Mouse (Mus musculus) MEL (cell line): ENCODE results near the gene A530084C06Rik. TPM values are rescaled to one million over a fixed set of nuclear protein-coding genes. Genes with fewer than 3 reads are reported as not detected.

ENCODE experiments used
- DNase-seq: peaks from one replicate; pipeline ENCODE4 v3.0.0; 2011; ENCODE audit warnings: low read depth, low spot score
- H3K27ac ChIP-seq: 2 replicates; pipeline ENCODE4 v1.5.1; 2012; ENCODE audit warnings: low read depth, mild to moderate bottlenecking, control low read depth, low read length, moderate library complexity; ENCODE audit not compliant: control insufficient read depth
- H3K27me3 ChIP-seq, 2 experiments: fragments of 150-350 bp in 1 of 2; sonication (generic) in 1 of 2; 2 replicates each; pipeline ENCODE4 v1.6.1; 2012; ENCODE audit warnings: low read length in 2 of 2, mild to moderate bottlenecking in 2 of 2, improper control_type of control experiment in 1 of 2, moderate library complexity in 1 of 2; ENCODE audit not compliant: insufficient read depth in 2 of 2, control insufficient read depth in 1 of 2
- H3K36me3 ChIP-seq, 2 experiments: 2 replicates each; pipeline ENCODE4 v1.6.1; 2012 to 2014; ENCODE audit warnings: low read length in 2 of 2, improper control_type of control experiment in 1 of 2, inconsistent platforms in 1 of 2, mild to moderate bottlenecking in 1 of 2; ENCODE audit not compliant: insufficient read depth in 2 of 2, control insufficient read depth in 1 of 2
- H3K4me1 ChIP-seq, 2 experiments: fragments of 150-350 bp in 1 of 2; sonication (generic) in 1 of 2; 2 replicates each; pipeline ENCODE4 v1.6.1; 2012; ENCODE audit warnings: low read length in 2 of 2, improper control_type of control experiment in 1 of 2, mild to moderate bottlenecking in 1 of 2; ENCODE audit not compliant: insufficient read depth in 2 of 2, control insufficient read depth in 1 of 2
- H3K4me3 ChIP-seq, 2 experiments: fragments of 150-350 bp in 1 of 2; sonication (generic) in 1 of 2; 2 replicates each; pipeline ENCODE4 v1.5.1; 2012; ENCODE audit warnings: low read depth in 2 of 2, low read length in 2 of 2, mild to moderate bottlenecking in 2 of 2, moderate library complexity in 2 of 2, control low read depth in 1 of 2, improper control_type of control experiment in 1 of 2; ENCODE audit not compliant: control insufficient read depth in 1 of 2, insufficient read depth in 1 of 2
- H3K79me2 ChIP-seq: 2 replicates; pipeline ENCODE4 v1.6.1; 2012; ENCODE audit warnings: mild to moderate bottlenecking, low read length, moderate library complexity; ENCODE audit not compliant: control insufficient read depth, poor library complexity, insufficient read depth
- H3K9ac ChIP-seq: 2 replicates; pipeline ENCODE4 v1.6.1; 2012; ENCODE audit warnings: low read depth, mild to moderate bottlenecking, control low read depth, low read length, moderate library complexity; ENCODE audit not compliant: control insufficient read depth, poor library complexity, severe bottlenecking
- H3K9me3 ChIP-seq: fragments of 150-350 bp; sonication (generic); replicated peaks from 2 replicates; pipeline ENCODE4 v1.6.1; 2012; ENCODE audit warnings: mild to moderate bottlenecking, low read length, improper control_type of control experiment, moderate library complexity; ENCODE audit not compliant: insufficient read depth
- BHLHE40 ChIP-seq: IDR thresholded peaks from 2 replicates; pipeline ENCODE4 v1.6.1; 2012; ENCODE audit warnings: low read depth, mild to moderate bottlenecking, inconsistent platforms, low read length, improper control_type of control experiment, borderline replicate concordance
- ETS1 ChIP-seq: IDR thresholded peaks from 2 replicates; pipeline ENCODE4 v1.6.1; 2012; ENCODE audit warnings: low read depth, mild to moderate bottlenecking, inconsistent platforms, low read length, improper control_type of control experiment, moderate library complexity
- HCFC1 ChIP-seq: IDR thresholded peaks from 2 replicates; pipeline ENCODE4 v1.6.1; 2012; ENCODE audit warnings: low read depth, mild to moderate bottlenecking, inconsistent platforms, low read length, improper control_type of control experiment, moderate library complexity
- JUND ChIP-seq: IDR thresholded peaks from 2 replicates; pipeline ENCODE4 v1.6.1; 2011; ENCODE audit warnings: low read depth, mild to moderate bottlenecking, improper control_type of control experiment, low read length
- KAT2A ChIP-seq: conservative IDR thresholded peaks from 2 replicates; pipeline ENCODE4 v1.6.1; 2012; ENCODE audit warnings: low read depth, low read length, improper control_type of control experiment, inconsistent platforms
- MAZ ChIP-seq: IDR thresholded peaks from 2 replicates; pipeline ENCODE4 v1.6.1; 2012; ENCODE audit warnings: low read depth, mild to moderate bottlenecking, inconsistent platforms, low read length, improper control_type of control experiment
- MYB ChIP-seq: IDR thresholded peaks from 2 replicates; pipeline ENCODE4 v1.6.1; 2011; ENCODE audit warnings: mild to moderate bottlenecking, low read depth, low read length, improper control_type of control experiment
- POLR2A ChIP-seq, 2 experiments: IDR thresholded peaks; 2 replicates each; pipeline ENCODE4 v1.6.1; 2011 to 2012; ENCODE audit warnings: low read length in 2 of 2, mild to moderate bottlenecking in 2 of 2, control low read depth in 1 of 2, improper control_type of control experiment in 1 of 2, low read depth in 1 of 2, moderate library complexity in 1 of 2; ENCODE audit not compliant: control insufficient read depth in 1 of 2, insufficient read depth in 1 of 2, poor library complexity in 1 of 2
- POLR2AphosphoS2 ChIP-seq: IDR thresholded peaks from 2 replicates; pipeline ENCODE4 v1.6.1; 2011; ENCODE audit warnings: low read length, improper control_type of control experiment
- RCOR1 ChIP-seq: IDR thresholded peaks from 2 replicates; pipeline ENCODE4 v1.6.1; 2012; ENCODE audit warnings: low read depth, mild to moderate bottlenecking, inconsistent platforms, low read length, improper control_type of control experiment
- TAL1 ChIP-seq: IDR thresholded peaks from 2 replicates; pipeline ENCODE4 v1.6.1; 2012; ENCODE audit warnings: mild to moderate bottlenecking, inconsistent platforms, low read length, moderate library complexity, mixed read lengths
- USF1 ChIP-seq: IDR thresholded peaks from 2 replicates; pipeline ENCODE4 v1.6.1; 2014; ENCODE audit warnings: low read depth, mild to moderate bottlenecking, inconsistent platforms, low read length, improper control_type of control experiment, moderate library complexity
- USF2 ChIP-seq, 2 experiments: IDR thresholded peaks; 2 replicates each; pipeline ENCODE4 v1.6.1; 2011 to 2012; ENCODE audit warnings: improper control_type of control experiment in 2 of 2, low read length in 2 of 2, borderline replicate concordance in 1 of 2, inconsistent platforms in 1 of 2, low read depth in 1 of 2, mild to moderate bottlenecking in 1 of 2; ENCODE audit not compliant: insufficient read depth in 1 of 2
- ZC3H11A ChIP-seq: IDR thresholded peaks from 2 replicates; pipeline ENCODE4 v1.6.1; 2012; ENCODE audit warnings: low read depth, mild to moderate bottlenecking, inconsistent platforms, low read length, improper control_type of control experiment
- ZNF384 ChIP-seq: IDR thresholded peaks from 2 replicates; pipeline ENCODE4 v1.6.1; 2012; ENCODE audit warnings: low read depth, mild to moderate bottlenecking, inconsistent platforms, low read length, improper control_type of control experiment
- polyA plus RNA-seq, 2 experiments: library from polyadenylated mRNA; stranded (reverse) in 1 of 2; unstranded in 1 of 2; fragments of >175 nt in 1 of 2; fragments of >200 nt in 1 of 2; gene quantifications; 2 replicates each; pipeline versions ENCODE4 v1.2.1 to v1.2.4; 2012; ENCODE audit warnings: low replicate concordance in 2 of 2, low read depth in 1 of 2; ENCODE audit not compliant: insufficient read length in 2 of 2, insufficient read depth in 1 of 2, missing spikeins in 1 of 2
- total RNA-seq: library from RNA; depleted of rRNA; stranded (reverse); fragments of 300-350 nt; gene quantifications from 2 replicates; pipeline ENCODE4 v1.2.3, GENCODE M21; 2012

Gene A530084C06Rik
- total and polyA plus RNA-seq, 3 experiments = not detected

DNA sequence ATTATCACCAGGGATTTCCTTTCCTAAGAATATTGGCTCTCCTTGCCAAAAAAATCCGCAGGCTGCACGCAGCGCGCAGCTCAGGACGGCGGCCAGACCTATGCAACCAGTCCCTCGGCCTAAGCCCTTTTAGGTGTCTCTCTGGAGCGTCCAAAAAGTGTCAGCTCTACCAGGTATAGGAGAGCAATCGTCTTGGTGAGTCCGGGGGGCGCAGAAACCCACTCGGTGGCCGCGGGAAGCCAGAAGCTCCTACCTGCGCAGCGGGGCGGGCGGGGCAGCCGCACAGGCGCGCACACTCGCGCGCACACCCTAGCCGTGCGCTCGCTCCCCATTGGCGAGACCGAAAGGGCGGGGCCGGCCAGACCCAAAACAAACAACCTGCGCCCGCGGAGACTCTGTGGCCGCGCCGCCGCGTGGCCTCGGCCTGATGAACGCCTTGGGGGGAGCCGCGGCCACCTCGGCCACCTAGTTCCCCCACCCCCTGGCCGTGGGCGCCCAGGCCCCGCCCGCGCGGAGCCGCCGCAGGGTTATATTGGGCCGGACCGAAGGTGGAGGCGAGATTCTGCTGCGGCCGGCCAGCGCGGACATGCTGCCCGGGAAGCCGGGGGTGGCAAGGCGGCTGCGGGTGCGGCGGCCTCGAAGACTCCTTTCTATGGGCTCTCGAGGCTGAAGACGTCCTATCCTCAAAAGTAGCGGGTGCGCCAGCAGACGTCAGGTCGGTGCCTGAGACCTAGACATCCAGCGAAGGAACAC is 1.2 kb downstream of the A530084C06Rik start:
- H3K4me1 ChIP-seq = no peaks in the 10 kb centered on the region
- no peak for TF ChIP-seq ZC3H11A
- no peak for TF ChIP-seq USF1
- no peak for TF ChIP-seq ETS1
- no peak for TF ChIP-seq BHLHE40
- no peak for TF ChIP-seq USF2 (IDR thresholded peaks at IDR 0.05; ENCODE audit: borderline replicate concordance in 1 of 2, insufficient read depth in 1 of 2, low read depth in 1 of 2, low read length in 2 of 2)
- no peak for TF ChIP-seq MYB
- TF ChIP-seq JUND = no peak
- TF ChIP-seq KAT2A = no peak
- TF ChIP-seq ZNF384 = no peak
- no peak for TF ChIP-seq HCFC1
- TF ChIP-seq, all 39 proteins: peak for 0
- Histone ChIP-seq H3K27me3 (no peaks in the 10 kb centered on the region), H3K79me2 (no peaks in the 10 kb centered on the region), H3K9ac (no peak overlapping the region), H3K27ac (no peak overlapping the region), H3K4me3 (no peak overlapping the region), H3K36me3 (no peaks in the 10 kb centered on the region), H3K9me3 (no peaks in the 10 kb centered on the region)
- no peak for DNase-seq

- Histone ChIP-seq H3K4me3 (no peak overlapping the region), H3K4me1 (no peaks in the 10 kb centered on the region), H3K9me3 (no peaks in the 10 kb centered on the region), H3K27ac (no peak overlapping the region), H3K79me2 (no peaks in the 10 kb centered on the region), H3K27me3 (no peaks in the 10 kb centered on the region), H3K36me3 (no peaks in the 10 kb centered on the region), H3K9ac (no peak overlapping the region)
- DNase-seq = no peak
- TF ChIP-seq POLR2A (IDR thresholded peaks at IDR 0.05; ENCODE audit: control insufficient read depth in 1 of 2, insufficient read depth in 1 of 2, low read depth in 1 of 2, low read length in 2 of 2, poor library complexity in 1 of 2) = no peak
- TF ChIP-seq MAZ = no peak
- no peak for TF ChIP-seq RCOR1
- TF ChIP-seq USF2 (IDR thresholded peaks at IDR 0.05; ENCODE audit: borderline replicate concordance in 1 of 2, insufficient read depth in 1 of 2, low read depth in 1 of 2, low read length in 2 of 2) = no peak
- no peak for TF ChIP-seq TAL1
- no peak for TF ChIP-seq USF1
- TF ChIP-seq POLR2AphosphoS2 = no peak
These were observed 2.0 kb downstream of the A530084C06Rik start for GRCm38 (mm10) chr13:31556964-31557767.
